Mouse (Mus musculus) lung, postnatal 4 days (tissue): ENCODE measurements at regions not wholly inside any gene's neighbourhood (a gene's known extent, or its start where the extent isn't known, plus 50 kb on each side); places are given as distances from the start of the nearest gene placed in this dataset.

Source experiments
- DNase-seq, 2 experiments: peaks; one replicate each; pipeline ENCODE4 v3.0.0; 2021

GRCm38 (mm10) chr14:24550763-24551471 is 64.0 kb downstream of the Rps24 start:
- DNase-seq, result no peak

- DNase-seq, result no peak
These were observed 64.5 kb downstream of the Rps24 start for GRCm38 (mm10) chr14:24551472-24551783.

GRCm38 (mm10) chr14:24564801-24565624 is 78.1 kb downstream of the Rps24 start:
- no peak for DNase-seq

DNA sequence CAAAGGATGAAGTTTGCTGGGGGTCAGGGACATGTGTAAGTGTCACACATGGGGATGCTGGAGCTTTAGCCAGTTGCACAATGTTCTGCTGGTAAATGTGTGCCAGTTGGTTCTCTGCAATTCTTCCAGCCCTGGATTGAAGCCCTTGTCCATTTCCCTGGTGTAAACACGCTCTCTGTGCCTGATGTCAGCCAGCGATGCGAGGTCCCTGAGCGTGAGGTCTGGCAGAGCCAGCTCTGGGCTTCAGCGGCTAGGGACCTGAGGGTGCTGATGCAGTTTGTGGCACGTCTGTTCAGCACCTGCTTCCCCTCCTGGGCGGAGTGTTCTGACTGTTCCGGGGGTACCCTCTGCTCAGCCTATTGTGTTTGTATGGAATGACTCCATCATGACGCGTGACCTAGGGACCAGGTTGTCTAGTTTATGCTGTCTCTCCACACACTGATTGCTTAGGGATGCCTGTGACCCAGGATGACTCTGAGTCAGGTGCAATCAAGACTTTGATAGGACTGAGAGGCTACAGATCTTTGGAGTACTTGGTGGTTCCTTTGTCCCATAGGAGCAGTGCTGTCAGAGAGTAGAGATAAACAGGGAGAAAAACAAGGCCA is 78.9 kb downstream of the Rps24 start:
- peak in 1 of 2 experiments; percentile 22 for DNase-seq

DNA sequence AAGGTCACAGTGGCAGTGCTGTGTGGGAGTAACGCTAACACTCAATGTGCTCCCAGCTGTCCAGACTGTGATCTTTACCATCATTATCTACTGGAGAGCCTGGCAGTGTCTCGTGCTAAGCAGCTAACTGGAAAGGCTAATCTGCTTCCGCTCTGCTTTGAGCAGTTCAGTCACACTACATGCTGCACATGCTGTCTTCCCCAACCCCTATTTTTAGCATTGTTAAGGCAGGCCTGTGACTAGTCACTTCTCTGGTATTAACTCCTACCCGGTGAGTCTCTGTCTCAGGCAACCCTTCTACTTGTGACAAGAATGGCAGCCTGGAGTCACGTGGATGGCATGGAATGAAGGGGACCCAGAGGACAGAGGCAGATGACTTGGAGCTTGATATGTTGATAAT is 88.2 kb downstream of the Rps24 start:
- DNase-seq, result no peak

DNA sequence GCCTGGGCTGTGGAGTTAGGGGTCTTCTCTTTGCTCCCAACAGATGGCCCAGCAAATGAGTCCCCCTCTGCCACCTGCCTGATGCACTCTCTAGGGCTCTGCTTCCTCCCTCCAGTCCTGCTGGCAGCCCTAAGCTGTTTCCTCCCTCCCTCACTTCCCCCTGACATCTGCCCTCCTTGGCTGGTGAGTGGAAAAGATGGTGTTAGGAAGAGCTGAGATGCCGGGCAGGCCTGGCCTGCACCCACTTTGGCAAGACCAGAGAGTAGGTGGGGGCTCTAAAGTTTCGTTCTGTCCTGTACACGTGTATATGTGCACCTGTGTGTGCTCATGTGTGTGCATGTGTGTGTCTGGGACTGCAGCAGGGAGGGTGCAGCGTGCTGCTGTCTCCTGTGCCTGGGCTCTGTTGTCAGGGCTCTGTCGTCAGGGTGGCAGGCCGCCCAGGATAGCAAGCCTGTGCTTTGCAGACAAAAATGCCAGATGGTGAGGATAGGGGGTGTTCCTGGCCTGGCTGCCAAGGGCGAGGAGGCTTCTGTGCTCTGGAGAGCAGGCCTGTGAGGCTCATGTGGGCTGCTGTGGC is 91.7 kb downstream of the Rps24 start:
- peak; percentile 54 to 80 for DNase-seq

DNA sequence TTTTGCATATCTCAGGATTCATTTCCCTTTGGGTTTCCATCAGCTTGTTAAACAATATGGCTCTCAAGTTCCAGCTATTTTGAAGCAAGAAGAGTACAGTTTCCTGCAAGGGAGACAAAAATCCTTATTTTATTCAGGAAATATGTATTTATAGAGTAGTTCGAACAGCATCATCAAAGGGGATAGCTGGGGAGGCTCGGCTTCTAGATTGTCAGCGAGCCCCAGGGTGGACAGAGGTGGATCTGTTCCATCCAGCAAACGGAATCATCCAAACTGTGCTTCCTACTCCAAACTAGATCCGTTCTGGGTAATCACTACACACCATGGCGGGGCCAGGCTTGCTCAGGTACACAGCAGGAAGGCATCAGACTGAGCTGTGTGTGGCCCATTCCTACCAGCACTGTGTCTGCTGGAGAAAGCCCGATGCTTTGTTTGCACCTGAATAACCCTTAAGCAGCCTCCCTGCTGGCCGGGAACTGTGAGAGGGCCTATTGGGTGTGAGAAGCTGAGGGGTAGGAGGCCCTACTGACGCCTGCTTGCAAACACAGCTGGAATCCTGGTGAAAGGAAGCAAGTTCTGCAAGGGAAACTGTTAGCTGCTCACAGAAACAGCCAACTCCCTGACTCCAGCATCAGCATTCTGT is 92.3 kb downstream of the Rps24 start:
- DNase-seq, result no peak

- no peak for DNase-seq
These were observed 99.4 kb downstream of the Rps24 start for GRCm38 (mm10) chr14:24586133-24586908.

GRCm38 (mm10) chr14:24586982-24587672 is 100.2 kb downstream of the Rps24 start:
- DNase-seq, result no peak

- no peak for DNase-seq
These were observed 101.1 kb downstream of the Rps24 start for GRCm38 (mm10) chr14:24588041-24588440.

DNA sequence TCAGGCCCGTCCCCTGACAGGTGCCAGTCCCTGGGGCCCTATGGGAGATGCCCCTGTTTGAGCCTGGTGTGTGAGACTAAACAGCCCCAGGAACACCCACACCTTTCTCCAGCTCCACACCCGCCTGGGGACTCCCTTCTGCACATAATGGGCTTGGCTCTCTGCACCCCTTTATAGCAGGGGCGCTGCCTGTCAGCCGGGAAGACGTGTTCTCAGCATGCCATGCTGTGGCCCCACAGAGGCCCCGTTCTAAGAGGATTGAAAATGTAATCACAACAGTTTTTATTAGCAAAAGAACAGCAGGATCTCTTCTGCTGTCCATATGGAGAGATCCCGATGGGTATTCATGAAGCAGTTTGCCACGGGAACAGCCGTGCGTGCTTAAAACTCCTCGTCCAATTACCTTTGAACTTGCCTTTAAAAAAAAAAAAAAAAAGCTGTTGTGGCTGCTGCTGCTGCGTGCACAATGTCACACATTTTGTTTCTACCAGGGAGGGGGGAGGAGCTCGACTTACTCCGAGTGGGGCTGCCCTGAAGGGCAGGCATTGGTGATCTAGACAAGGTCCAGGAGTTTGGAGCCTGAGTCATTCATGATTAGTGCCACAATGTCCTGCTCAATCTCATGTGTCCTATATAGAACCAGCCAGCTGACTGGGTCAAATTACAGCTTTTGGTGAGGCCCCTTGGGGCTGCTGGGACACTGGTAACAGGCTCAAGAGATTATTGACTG is 119.7 kb downstream of the Rps24 start:
- DNase-seq, result no peak

DNA sequence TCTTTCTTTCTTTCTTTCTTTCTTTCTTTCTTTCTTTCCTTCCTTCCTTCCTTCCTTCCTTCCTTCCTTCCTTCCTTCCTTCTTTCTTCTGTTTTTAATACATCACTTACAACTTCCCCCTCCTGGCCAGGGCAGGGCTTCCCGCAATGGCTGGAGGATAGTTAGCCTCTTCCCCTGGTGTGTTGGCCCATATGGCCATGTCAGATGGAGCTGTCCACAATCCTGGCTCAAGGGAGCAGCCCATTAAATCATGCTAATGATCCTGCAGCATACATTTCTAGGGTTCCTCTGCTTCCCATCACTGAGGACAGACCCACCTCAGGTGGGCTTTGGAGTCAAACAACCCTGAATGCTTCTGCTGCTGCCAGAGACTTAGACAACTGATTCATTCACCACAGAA is 121.4 kb downstream of the Rps24 start:
- no peak for DNase-seq

GRCm38 (mm10) chr14:24612254-24612995 is 125.5 kb downstream of the Rps24 start:
- no peak for DNase-seq

- no peak for DNase-seq
These were observed 128.9 kb downstream of the Rps24 start for GRCm38 (mm10) chr14:24615776-24616175.

DNA sequence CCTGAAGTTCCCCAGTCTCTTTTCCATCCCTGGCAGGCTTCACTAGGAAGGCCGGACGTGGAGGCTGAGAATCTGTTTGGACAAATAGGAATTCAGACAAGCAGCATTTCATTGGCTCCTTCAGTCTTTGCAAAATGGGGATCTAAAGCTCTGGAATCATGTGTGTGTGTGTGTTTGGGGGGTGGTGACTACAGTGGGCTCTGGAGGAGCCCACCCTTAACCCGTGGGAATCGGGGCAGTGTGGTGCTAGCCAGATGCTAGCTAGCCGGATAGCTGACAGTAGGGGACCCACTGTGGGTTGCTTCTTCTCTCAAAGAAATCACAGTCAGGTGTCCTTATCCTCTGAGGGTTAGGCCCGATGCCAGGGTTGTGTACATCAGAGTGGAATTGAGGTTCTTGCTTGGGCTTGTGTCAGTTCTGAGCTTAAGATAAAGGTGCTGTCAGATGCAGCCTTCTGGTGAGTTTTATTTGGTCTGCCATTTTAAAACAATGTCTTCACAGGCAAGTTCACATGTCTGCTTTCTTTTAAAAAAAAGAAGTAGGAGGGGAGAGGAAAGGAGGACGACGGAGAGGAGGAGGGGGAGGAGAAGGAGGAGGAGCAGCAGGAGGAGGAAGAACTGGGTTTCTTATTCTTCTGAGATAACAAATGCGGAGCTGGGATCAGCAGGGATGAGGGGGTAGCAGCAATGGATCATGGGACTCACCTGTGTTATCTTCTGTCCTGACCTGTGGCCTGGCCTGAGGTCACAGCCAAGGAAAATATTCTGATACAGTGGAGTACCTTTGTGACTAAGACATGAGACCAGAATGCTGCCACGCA is 129.6 kb downstream of the Rps24 start:
- no peak for DNase-seq

- DNase-seq, result no peak
These were observed 130.1 kb downstream of the Rps24 start for GRCm38 (mm10) chr14:24617126-24617375.

DNA sequence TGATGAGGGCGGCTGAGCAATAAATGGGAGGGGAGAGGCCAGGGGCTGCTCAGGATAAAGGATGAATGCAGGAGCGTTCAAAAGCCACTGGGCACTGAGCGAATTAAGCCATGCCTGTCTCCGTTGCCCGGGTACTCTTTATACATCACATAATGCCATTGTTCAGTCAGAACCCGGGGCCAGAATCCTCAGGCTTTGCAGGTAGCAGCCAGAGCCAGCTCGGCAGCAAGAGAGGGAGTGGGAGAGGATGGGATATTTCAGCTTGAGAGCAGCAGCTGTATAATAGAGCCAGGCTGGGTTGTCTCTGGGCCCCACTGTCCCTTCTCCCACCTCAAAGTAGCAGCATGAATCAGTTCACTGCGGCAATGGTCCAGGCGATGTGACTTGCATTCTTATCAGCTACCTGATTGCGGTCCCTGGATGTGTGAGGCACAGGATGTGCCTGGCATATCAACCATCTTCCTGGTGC is 130.5 kb downstream of the Rps24 start:
- no peak for DNase-seq

DNA sequence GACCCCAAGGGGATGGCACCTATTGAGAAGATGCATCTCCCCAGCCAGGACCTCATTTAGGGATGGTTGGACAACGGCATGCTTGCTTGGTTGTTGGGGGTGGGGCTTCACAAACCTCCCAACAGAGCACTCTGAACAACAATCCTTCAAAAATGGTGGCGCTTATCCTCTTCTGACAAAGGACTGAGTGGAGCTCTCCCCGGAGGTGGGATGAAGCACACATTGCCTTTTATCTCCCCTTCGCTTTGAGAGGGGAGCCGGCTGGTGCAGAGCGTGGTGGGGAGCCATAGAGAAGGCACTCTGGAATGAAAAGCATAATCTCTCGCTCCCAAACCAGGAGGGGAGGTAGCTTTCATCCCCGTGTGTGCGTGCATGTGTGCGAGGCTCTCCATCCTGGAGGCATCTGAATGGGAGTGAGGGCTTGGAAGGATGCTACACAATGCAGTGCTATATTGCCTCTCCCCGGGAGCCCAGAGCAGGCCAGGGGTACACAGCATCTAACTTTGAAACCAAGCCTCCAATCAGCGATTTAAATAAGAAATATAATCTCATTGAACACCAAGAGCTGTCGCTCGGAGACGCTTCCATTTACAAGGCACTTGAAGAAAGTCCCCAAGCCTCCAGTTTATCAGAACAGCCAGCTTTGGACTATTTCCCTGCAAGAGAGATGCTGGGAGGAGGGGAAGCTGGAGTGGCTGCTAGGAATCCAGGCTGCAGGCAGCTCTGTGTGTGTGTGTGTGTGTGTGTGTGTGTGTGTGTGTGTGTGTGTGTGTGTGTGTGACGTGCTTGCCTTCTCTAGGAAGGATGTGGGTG is 131.5 kb downstream of the Rps24 start:
- DNase-seq, result peak in 1 of 2 experiments; percentile 23

DNA sequence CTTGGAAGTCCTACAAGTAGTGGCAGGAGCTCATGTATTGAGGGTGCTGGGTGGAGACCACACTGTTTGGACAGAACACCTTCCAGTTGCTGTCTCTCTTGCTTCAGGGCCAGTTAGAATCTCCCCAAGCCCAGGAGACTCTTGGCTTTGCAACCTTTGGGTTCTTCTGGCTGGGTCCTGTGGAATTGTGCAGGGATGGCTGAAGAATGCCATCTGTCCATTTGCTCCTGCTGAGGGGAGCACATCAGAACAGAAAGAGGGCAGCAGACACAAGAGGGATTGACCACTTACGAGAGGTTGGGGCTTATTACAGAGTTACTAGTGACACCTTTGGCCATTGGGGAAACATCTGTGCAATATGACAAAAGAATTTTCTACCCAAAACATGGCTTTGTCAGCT is 145.1 kb downstream of the Rps24 start:
- no peak for DNase-seq
